Mouse (Mus musculus): ENCODE measurements around the gene Gm4553.
"Not testable (repeated sequence)": the region's sequence is repeated elsewhere in the genome, so short reads cannot be mapped to it uniquely, and the experiment has no call there.

The Gm4553 gene

DNA sequence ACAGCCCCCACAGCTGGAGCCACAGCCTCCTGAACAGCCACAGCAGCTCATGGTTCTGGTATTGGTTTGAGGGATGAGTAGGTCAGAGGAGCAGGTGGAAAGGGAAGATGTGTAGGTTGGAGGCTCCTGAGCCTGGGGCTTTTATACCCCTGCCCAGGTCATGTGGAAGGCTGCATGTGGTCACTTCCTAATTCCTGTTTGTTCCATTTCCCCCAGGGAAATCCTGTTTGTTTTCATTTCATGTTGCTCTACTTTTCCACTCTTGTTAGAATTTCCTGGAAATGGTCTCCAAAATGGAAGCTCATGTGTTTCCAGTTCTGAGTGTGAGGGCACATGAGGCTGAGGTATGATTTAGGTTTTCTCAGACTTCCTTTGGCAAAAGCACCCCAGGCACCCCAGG, at the start of gene Gm4553:
Gene Gm4553 (minus strand): TSS at position 101 of the 400 bp plus-strand sequence.
- not testable (repeated sequence) for DNase-seq

DNA sequence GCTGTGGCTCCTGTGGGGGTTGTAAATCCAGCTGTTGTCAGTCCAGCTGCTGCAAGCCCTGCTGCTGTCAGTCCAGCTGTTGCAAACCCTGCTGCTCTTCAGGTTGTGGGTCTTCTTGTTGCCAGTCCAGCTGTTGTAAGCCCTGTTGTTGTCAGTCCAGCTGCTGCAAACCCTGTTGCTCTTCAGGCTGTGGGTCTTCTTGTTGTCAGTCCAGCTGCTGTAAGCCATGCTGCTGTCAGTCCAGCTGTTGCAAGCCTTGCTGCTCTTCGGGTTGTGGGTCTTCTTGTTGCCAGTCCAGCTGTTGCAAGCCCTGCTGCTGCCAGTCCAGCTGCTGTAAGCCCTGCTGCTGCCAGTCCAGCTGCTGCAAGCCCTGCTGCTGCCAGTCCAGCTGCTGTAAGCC, 46.6 kb upstream of the Gm4553 start:
- not testable (repeated sequence) for DNase-seq

DNA sequence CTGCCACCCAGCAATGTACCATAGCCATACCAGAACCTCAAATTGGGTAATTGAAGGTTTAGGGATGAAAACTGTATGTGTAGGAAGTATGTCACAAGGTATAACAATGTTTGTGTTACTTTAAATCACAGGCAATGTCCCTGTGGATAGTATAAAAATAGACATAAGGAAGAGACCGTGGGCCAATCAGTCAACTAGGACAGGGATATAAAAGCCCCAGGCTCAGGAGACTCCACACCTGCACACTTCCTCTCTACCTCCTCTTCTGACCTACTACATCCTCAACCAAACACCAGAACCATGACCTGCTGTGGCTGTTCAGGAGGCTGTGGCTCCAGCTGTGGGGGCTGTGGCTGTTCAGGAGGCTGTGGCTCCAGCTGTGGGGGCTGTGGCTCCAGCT, 46.0 kb upstream of the Gm4553 start, which contains the start of gene Gm7579:
Gene Gm7579 (plus strand): TSS at position 301 of the 400 bp plus-strand sequence.
- no peak for DNase-seq

DNA sequence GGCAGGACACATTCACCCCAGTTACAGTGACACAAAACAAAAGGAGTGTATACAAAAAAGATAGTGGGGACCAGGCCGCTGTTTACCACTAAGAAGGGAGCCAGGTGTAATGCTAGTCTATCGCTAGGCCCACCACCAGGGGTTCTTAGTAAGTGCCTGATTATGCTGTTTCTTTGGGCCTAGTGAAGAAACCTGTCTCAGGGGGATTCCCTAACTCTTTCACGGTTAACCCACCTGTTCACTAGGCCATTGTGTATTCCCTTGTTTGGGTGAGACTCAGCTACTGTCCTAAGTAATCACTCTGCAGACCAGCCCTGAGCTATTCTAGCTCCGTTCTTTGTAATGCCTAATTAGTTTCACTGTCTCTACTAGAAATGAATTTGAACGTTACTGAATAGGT, 41.4 kb upstream of the Gm4553 start:
- not testable (repeated sequence) for DNase-seq

DNA sequence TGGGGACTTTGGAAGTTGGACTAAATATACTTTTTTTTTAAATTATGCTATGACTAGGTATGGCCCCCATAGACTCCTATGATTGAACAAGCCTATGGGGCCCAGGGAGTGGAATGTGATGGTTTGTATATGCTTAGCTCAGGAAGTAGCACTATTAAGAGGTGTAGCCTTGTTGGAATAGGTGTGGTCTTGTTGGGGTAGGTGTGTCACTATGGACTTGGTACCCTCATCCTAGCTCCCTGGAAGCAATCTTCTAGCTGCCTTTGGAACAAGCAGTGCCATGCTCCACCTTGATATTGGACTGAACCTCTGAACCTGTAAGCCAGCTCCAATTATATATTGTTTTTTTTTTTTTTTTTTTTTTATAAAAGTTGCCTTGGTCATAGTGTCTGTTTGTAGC, 39.9 kb upstream of the Gm4553 start:
- no peak for DNase-seq

DNA sequence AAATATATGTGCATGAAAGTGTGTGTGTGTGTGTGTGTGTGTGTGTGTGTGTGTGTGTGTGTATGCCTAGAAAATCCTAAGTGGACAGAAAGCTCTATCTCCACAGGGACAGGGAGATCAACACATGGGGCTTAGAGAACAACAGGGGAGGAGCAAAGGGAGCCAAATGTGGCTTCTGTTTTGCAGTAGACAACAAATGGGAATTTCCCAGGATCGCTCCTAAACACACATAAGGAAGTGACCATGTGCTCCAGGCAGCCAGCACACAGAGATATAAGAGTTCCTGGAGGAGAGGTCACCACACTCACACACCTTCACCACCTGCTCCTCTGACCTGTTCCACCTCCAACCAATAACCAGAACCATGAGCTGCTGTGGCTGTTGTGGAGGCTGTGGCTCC, 35.5 kb upstream of the Gm4553 start, which contains the start of gene Krtap5-3:
Gene Krtap5-3 (plus strand): TSS at position 301 of the 400 bp plus-strand sequence.
- no peak for DNase-seq

DNA sequence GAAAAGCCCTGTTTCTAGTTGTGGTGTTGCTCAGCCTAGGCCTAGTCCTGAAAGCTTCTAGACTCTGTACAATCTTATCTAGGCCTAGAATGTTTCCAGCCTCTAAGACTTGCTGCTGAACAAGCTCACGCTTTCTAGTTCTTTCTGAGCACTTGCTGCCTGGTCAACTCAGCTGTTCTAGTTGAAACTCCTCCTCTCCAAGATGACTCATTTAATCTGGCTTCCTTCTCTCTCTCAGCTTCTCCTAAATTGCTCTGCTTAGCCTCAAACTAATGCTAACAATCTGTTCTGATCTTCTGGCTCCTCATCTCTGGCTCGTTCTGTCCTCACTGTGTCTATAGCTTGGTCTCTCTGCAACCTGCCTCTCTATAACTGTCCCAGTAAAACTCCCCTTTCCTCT, 33.2 kb upstream of the Gm4553 start:
- no peak for DNase-seq

DNA sequence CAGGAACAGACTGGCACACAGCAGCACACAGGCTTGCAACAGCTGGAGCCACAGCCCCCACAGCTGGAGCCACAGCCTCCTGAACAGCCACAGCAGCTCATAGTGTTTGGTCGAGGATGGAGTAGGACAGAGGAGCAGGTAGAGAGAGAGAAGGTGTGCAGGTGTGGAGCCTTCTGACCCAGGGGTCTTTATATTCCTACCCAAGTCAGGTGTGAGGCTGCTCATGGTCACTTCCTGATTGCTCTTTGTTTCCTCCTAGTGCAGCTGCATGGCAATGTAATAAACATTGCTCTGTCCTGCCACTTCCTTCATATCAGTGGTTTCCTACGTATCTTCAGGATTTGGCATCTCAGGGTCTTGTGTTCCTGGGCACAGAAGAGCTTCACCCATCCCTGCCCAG, 24.8 kb upstream of the Gm4553 start, which contains the start of gene Gm10153:
Gene Gm10153 (minus strand): TSS at position 101 of the 400 bp plus-strand sequence.
- no peak for DNase-seq

DNA sequence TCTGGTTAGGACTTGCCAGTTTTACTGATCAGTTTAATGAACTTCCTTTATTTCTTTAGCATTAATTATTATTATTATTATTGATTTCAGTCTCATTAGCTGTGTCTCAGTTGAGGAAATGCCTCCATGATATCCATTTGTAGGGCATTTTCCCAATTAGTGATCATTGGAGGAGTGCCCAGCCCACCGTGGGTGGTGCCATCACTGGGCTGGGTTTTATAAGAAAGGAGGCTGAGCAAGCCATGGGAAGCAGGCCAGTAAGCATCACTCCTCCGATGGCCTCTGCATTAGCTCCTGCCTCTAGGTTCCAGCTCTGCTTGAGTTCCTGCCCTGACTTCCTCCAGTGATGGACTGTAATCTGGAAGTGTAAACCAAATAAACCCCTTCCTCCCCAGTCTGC, 22.6 kb upstream of the Gm4553 start:
- no peak for DNase-seq

DNA sequence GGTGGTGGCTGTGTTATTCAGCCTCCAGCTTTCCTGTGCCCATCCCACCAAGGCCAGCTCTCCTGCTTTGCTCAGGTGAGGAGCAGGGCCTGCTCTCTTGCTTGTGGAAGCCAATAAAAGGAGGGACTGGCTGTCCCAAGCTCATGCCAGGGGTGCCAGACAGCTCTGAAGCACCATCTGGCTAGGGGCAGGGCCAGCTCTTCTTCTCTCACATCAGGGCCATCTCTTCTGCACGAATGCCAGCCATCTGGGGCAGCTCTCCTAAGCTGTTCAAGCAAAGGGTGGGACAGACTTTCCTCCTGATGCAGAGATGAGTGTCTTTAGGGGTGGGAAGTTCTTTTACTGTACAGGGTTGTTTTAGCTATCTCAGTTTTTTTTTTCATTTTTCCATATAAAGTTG, 15.5 kb upstream of the Gm4553 start:
- DNase-seq = no peak

DNA sequence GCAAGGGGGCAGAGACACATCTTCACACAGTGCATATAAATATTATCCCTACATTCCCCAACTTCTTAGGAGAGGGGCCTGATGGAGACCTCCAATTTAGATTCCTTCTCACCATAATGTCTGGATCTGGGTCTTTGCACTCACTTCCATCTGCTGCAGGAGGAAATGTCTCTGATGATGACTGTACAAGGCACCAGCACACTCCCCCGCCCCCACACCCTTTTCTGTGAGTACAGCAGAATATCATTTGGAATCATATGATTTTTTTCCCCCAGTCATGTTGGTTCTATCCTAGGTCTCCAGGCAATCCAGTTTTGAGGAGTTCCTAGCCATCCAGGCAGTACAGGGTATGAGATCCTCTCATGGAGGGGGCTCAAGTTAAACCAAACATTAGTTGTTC, 13.1 kb upstream of the Gm4553 start:
- DNase-seq = no peak

DNA sequence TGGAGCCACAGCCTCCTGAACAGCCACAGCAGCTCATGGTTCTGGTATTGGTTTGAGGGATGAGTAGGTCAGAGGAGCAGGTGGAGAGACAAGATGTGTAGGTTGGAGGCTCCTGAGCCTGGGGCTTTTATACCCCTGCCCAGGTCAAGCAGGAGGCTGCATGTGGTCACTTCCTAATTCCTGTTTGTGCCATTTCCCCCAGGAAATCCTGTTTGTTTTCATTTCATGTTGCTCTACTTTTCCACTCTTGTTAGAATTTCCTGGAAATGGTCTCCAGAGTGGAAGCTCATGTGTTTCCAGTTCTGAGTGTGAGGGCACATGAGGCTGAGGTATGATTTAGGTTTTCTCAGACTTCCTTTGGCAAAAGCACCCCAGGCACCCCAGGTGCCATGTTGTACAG, 10.4 kb upstream of the Gm4553 start, which contains the start of gene Krtap5-2:
Gene Krtap5-2 (minus strand): TSS at position 101 of the 400 bp plus-strand sequence.
- DNase-seq = not testable (repeated sequence)

DNA sequence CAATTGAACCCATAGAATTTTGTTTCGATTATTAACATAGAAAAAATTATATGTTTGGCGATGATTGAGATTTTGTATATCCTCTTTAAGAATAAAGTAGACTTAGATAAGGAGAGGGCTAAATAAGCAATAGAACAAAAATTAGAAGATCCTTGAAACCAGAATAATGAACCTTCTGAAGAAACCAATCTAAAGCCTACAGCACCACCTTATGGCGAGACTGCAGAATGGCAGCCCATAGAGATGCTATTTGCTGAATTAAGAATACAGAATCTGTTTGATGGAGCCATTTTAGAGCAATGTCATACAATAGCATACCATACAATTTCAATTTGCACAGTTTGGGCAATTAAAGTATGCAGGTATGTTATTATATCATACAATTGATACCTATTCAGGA, 4.3 kb upstream of the Gm4553 start:
- DNase-seq = no peak

DNA sequence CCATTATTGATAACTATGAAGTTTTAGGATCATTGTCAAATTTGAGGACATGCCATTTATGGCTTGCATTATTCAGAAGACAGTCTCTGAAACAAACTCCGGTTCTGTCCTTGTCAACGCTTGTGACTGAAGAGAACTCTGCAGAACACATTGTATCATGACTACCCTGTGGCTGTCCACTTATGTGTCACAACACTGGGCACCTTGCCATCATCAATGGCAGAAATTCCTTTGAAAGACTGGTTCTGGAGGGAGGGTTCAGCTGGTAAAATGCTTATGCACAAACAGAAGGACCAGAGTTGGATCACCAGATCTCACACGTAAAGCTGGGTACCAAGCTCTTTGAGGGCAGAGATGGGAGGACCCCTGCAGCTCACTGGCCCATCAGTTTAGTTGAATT, 6.2 kb downstream of the Gm4553 start:
- DNase-seq = no peak

DNA sequence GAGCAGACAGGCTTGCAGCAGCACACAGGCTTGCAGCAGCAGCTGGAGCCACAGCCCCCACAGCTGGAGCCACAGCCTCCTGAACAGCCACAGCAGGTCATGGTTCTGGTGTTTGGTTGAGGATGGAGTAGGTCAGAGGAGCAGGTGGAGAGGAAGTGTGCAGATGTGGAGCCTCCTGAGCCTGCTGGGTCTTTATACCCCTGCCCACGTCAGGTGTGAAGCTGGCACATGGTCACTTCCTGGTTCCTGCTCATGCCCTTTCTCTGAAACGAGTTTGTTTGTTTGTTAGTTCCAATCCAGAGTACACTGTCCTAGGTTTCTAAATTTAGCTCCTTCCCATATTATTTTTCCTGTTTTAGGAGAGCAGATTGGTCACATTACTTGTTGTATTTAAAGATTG, 8.5 kb downstream of the Gm4553 start, which contains the start of gene Gm29735:
Gene Gm29735 (minus strand): TSS at position 101 of the 400 bp plus-strand sequence.
- not testable (repeated sequence) for DNase-seq

DNA sequence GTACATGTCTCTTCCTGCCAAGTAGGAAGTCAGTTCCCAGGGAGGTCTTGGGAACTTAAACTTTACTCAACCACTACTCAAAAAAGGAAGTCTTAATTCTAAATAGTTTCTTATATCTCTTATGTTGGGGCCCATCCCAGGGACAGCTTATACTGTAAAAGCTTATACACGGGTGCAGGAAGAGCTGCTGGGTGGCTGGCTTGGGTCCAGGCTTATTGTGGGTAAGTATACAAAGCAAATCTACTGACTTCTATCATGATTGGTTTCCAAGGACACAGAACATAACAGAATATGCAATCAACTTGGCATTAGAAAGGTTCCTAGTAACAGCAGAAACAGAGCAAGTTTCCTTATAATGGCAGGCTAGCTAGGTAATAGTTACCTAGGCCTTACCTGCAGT, 10.2 kb downstream of the Gm4553 start:
- DNase-seq = no peak

DNA sequence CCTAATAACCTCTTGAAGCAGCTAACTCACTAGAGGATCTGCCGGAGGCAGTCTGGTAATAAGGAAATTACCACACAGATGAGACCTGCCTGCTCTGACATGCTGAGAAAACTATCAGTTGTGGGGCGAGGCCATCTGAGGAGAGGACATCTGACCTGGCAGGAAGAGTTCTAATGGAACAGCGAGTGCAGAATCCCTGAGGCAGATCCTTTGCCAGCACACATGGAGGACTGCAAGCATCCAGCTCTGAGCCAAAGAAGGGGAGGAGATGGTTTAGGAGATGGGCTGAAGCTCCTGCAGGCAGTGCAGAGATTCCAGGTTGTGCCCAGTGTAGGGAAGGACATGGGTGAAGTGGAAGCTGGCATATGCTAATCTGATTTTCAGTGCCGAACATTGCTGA, 13.3 kb downstream of the Gm4553 start:
- no peak for DNase-seq

DNA sequence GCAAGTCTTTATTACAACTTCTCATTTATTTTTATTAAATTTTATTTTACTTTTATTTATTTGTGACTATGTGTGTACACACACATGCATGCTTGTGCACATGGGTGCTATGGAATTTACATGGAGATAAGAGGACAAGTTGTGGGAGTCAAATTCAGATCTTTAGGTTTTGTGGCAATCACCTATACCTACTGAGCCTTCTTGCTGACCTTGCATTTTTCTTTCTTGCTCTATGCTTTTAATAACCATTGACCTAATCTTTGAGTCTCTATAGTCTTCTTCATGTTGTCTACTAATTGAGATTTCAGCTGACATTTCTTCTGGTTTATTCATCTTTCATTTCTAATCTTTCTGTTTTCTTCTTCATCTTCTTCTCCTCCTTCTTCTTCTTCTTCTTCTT, 16.9 kb downstream of the Gm4553 start:
- DNase-seq = no peak

DNA sequence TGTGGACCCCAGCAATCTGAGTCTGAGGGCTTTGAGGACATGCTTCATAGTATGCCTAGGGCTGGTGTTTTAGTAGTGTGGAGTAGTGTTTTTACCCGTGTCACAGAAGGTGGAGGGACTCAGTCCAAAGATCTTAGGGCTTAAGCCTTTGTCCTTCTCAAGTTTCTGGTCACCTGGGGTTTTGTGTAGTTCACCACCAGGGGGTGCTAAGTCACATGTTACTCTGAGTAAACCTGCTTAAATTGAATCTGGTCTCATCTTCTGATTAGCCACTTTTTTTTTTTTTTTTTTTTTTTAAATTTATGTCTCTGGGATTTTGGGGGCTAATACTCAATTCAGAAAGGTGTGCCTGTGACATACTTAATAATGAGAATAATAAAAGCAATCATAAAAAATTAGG, 19.5 kb downstream of the Gm4553 start:
- peak; percentile 21 for DNase-seq

DNA sequence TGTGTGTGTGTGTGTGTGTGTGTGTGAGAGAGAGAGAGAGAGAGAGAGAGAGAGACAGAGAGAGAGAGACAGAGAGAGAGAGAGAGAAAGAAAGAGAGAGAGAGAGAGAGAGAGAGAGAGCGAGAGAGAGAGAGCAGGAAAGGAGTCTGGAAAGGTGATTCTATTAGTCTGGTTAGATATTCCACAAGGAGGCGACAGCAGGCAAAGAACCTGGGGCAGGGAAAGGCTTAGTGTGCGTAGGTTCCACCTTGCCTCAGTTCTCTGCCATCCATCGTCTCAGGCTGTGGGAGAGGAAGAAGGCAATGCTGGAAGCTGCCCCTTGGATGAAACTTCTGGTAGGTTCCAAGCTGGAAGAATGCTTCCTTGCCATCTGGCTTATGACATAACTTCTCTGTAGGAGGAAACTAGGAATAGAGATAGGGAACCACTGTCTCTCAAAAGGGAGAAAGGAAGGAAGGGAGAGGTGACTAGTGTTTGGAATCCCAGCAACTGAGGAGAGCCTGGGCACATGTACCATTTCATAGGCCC, 20.1 kb downstream of the Gm4553 start:
- no peak for DNase-seq

DNA sequence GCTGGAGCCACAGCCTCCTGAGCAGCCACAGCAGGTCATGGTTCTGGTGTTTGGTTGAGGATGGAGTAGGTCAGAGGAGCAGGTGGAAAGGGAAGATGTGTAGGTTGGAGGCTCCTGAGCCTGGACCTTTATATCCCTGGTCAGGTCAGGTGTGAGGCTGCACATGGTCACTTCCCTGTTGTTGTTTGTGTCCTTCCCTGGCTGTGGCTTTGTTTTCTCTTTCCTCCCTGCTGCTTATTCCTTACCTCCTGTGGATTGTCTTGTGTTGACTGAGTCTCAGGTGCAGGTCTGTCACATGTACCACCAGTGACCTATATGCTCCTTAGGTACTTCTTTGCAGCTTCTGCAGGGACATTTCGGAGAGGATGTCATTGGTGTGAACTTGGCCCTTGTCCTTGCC, 21.0 kb downstream of the Gm4553 start, which contains the start of gene Gm45337:
Gene Gm45337 (minus strand): TSS at position 101 of the 400 bp plus-strand sequence.
- DNase-seq = no peak

DNA sequence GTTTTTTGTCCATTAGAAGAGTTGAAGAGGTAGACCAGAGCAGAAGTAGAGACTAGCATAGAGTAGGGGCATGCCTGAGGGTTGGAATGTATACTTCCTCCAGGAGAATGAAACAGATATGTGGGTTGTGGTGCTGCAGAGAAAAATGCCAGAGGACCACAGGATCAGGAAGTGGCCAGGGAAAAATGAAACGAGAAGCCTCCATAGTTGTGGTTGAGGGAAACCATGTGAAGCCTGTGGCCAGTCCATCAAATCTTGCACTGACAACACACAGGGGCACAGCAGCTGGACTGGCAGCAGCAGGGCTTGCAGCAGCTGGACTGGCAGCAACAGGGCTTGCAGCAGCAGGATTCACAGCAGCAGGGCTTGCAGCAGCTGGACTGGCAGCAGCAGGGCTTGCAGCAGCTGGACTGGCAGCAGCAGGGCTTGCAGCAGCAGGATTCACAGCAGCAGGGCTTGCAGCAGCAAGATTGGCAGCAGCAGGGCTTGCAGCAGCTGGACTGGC, 22.0 kb downstream of the Gm4553 start:
- not testable (repeated sequence) for DNase-seq

DNA sequence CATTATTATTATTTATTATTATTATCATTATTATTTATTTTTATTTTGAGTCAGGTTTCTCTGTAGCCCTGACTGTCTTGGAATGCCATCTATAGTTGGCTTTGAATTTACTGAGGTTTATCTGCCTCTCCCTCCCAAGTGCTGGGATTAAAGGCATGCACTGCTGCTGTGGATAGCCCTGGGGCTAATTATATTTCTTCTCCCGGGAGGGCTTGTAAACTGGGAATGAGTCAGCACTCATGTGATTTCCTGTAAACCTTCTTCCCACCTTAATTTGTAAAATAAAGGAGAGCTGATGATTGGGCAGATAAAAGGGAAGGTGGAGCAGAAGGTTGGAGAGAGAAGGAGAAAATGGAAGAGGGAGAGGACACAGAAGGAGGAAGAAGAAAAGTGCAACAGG, 24.8 kb downstream of the Gm4553 start:
- DNase-seq = no peak

DNA sequence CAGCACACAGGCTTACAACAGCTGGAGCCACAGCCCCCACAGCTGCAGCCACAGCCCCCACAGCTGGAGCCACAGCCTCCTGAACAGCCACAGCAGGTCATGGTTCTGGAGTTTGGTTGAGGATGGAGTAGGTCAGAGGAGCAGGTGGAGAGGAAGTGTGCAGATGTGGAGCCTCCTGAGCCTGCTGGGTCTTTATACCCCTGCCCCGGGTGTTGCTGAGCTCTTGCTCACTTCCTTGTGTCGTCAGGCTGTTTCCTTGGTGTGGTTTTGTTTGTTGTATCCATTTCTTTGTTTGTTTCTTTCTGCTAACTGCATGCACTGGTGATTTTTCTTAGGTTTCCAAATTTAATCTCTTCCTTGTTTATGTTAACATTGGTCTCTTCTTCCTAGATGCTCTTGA, 29.6 kb downstream of the Gm4553 start, which contains the start of gene Gm39115:
Gene Gm39115 (minus strand): TSS at position 101 of the 400 bp plus-strand sequence.
- not testable (repeated sequence) for DNase-seq

All from kidney, adult 11 months (tissue).